Mouse (Mus musculus) layer of hippocampus, adult 9-10 months (tissue): ENCODE measurements around the gene Gm21244.
"Not testable (repeated sequence)": the region's sequence is repeated elsewhere in the genome, so short reads cannot be mapped to it uniquely, and the experiment has no call there.

Experiments
- DNase-seq: peaks from one replicate; pipeline ENCODE4 v3.0.0; 2022; ENCODE audit warnings: low spot score

The Gm21244 gene

GRCm38 (mm10) chrY:7169193-7169592, at the start of gene Gm21244:
Gene Gm21244 (minus strand): TSS chrY:7169293.
- DNase-seq = not testable (repeated sequence)
